Mouse (Mus musculus) lung, adult 2 months (tissue): Measurements from ENCODE around the gene Phf12.

Experiments
- CTCF ChIP-seq: fragments of 200-500 bp; IDR thresholded peaks from 2 replicates; pipeline ENCODE4 v1.5.1; 2011; ENCODE audit warnings: mild to moderate bottlenecking, low read length, control low read depth; ENCODE audit not compliant: insufficient read depth
- POLR2A ChIP-seq: fragments of 200-500 bp; IDR thresholded peaks from 2 replicates; pipeline ENCODE4 v1.6.1; 2011; ENCODE audit warnings: low read depth, mild to moderate bottlenecking, control low read depth, low read length, borderline replicate concordance; ENCODE audit errors: extremely low read depth

DNA sequence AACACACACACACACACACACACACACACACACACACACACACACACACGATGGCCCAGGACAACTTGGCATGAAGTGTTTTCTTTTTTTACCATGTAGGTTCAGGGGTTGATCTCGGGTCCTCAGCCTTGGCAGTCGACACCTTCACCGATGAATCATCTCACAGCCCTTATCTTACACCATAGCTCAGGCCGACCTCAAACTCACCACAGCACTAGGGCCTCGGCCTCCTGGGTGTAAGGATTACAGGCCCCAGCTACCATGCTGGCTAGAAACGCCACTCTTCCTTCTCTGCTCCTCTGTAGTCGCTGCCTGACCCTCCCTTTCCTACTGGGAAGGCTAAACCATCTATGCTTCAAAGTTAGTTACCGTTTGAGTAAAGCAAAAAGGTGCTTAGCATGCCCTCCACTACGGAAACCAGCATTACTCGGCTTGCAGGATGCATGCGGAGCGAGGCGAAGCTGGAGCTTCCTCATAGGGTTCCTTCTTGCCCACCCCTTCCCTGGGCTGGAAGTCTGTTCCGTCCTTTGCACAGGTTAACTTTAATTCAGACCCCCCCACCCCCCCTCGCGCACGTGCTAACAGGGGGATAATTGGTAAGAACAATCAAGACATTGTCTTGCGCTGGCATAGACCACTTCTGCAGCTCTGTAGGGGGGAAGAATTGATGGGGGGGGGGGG lies 18.0 kb upstream of the Phf12 start:
- no peak for TF ChIP-seq POLR2A
- no peak for TF ChIP-seq CTCF
